Mouse (Mus musculus): ENCODE results near the gene Scarf2.

Gene Scarf2

DNA sequence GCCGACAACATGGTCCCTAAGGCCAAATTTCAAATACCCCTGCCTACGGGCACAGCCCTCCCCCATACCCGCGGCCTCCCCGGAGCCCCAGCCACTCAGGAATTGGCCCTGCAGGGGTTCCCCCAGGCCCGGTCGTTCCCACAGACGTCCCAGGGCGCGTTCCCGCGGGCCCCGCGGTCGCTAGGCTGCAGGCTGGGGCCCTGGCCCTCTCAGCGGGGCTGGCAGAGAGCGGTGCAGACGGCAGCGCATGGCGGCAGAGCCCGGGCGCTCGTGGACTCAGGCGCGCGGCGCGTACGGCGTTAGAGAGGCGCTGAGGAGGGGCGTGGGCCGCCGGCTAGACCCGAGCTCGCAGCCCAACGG is 36.2 kb downstream of the Scarf2 start:
- peak in 1 of 2 experiments; percentile 76 for DNase-seq

- DNase-seq, result peak; percentile 69 to 73
Measured at GRCm38 (mm10) chr16:17833681-17834399, 36.8 kb downstream of the Scarf2 start.

- no peak for DNase-seq
Measured at GRCm38 (mm10) chr16:17834543-17834942, 37.5 kb downstream of the Scarf2 start.

- DNase-seq, result peak in 1 of 2 experiments; percentile 53
Measured at GRCm38 (mm10) chr16:17835481-17835880, 38.4 kb downstream of the Scarf2 start.

- no peak for DNase-seq
Measured at GRCm38 (mm10) chr16:17838051-17838450, 41.0 kb downstream of the Scarf2 start, which contains the start of gene Car15. TSS of gene Car15 (minus strand) at chr16:17838364.

DNA sequence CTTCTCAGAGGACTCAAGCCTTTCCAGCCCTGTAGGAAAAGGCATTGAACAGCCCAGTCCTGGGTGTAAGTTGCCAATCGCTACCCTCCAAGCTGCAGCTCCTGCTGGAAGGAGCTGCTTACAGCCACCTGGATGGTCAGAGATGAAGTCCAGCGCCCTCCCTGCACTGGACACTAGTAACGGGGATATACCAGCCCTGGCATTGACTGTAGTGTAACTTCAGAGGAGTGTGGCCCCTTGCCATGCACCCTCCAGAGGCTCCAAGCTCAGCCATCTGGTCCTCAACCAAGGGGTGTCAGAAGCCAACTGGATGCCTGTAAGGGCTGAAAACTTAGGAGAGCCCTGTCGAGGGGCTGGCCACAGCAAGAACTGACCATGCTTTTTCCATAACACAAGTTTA is 42.9 kb downstream of the Scarf2 start:
- peak; percentile 73 to 91 for DNase-seq

GRCm38 (mm10) chr16:17842437-17842836 is 45.4 kb downstream of the Scarf2 start:
- DNase-seq, result peak in 1 of 2 experiments; percentile 57

- DNase-seq, result peak; percentile 77 to 84
Measured at GRCm38 (mm10) chr16:17843701-17844365, 46.8 kb downstream of the Scarf2 start.

- DNase-seq, result no peak
Measured at GRCm38 (mm10) chr16:17848431-17848830, 51.3 kb downstream of the Scarf2 start.

GRCm38 (mm10) chr16:17848928-17849327 is 51.8 kb downstream of the Scarf2 start:
- DNase-seq, result peak; percentile 86 to 90

DNA sequence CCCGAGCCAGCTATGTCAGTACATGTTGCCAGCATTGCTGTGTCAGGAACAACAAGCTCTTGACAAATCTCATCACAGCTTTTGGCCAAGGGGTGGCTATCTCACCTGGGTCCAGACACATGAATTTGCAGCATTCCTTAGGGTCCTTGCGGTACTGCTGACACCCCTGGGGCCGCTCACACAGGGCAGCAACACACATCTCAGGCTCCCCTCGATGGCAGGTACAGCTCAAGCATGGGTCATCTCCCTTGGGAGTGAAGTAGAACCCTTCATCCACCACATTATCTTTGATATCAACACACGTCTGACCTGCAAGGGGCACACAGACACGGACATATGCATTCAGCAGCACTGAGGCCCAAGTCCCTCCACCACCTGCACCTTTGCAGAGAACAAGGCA is 52.4 kb downstream of the Scarf2 start:
- no peak for DNase-seq

DNA sequence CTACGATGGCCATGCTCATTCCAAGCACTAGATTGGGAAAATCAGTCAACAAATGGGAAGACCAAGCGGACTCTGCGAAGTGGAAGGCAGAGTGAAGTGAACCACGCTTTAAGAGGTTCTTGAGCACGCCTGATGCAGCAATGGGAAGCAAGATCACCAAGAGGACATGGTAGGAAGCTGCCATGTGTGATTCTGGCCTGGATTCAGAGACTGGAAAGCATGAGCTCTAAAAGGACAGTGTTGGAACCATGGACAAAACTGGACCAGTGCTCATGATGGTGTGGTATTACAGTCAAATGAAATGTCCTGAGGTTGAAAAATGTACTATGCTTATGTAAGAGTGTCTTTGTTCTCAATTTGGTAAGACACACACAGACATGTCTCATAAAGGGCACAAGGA is 54.2 kb downstream of the Scarf2 start:
- DNase-seq, result no peak

DNA sequence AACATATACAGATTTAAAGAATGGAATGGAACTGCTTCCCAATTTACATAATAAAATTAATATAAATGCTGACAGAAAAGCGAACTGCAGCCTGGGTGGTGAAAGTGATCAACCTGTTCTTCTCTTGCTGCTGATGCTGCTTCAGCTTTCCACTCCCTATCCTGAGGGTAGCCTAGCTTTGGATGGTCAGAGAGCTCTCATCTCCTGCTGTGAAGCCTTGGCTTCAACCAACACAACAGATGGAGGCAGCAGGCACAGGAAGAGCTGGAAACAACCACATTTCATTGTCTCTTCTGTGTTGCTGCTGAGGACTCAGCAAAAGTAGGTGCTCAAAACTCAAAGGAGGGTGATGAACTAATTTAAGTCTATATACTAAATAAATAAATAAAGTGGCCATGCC is 54.8 kb downstream of the Scarf2 start:
- peak; percentile 88 to 94 for DNase-seq

GRCm38 (mm10) chr16:17853263-17853662 is 56.2 kb downstream of the Scarf2 start:
- no peak for DNase-seq

DNA sequence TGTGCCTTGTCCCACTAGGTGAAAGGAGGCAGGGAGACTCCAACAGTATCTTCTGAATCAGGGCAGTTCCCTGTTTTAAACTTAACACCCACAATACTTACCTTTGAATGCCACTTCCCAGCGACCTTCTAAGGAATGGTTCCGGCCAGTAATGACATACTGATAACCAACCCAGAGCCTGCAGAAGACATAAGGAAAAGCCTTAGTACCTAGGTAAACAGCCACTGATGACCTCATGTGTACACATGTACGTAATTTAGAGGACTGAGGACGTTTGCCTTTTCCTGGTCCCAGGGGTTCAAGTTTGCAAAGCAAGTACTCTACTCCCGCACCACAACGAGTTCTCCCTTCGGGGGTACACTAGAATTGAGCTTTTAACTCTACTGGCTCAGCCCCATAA is 60.1 kb downstream of the Scarf2 start:
- no peak for DNase-seq

Measured in cerebellum, postnatal 14 days (tissue).